Mouse (Mus musculus) forebrain, postnatal 0 days (tissue): ENCODE measurements around the gene Ppil1. TPM values are rescaled to one million over a fixed set of nuclear protein-coding genes. Genes with fewer than 3 reads are reported as not detected.
"Not testable (repeated sequence)": the region's sequence is repeated elsewhere in the genome, so short reads cannot be mapped to it uniquely, and the experiment has no call there.

ENCODE experiments used
- ATAC-seq: fragments of 200-750 bp; cut with Nextera tagmentation; 2 replicates; pipeline ENCODE4 v1.8.0; 2017; ENCODE audit warnings: mild to moderate bottlenecking, moderate library complexity
- DNase-seq: peaks from one replicate; pipeline ENCODE4 v3.0.0-alpha.2; 2015
- H3K27ac ChIP-seq: fragments of 300-500 bp; sonication (generic); 2 replicates; pipeline ENCODE4 v1.5.1; 2014; ENCODE audit warnings: low read depth, mild to moderate bottlenecking, antibody characterized with exemption, low read length, moderate library complexity, mixed read lengths
- H3K27me3 ChIP-seq: fragments of 300-500 bp; sonication (generic); 2 replicates; pipeline ENCODE4 v1.6.1; 2014; ENCODE audit warnings: mild to moderate bottlenecking, low read length, mixed read lengths; ENCODE audit not compliant: insufficient read depth
- H3K36me3 ChIP-seq: fragments of 300-500 bp; sonication (generic); 2 replicates; pipeline ENCODE4 v1.6.1; 2014; ENCODE audit warnings: mild to moderate bottlenecking, moderate library complexity; ENCODE audit not compliant: insufficient read depth
- H3K4me1 ChIP-seq: fragments of 300-500 bp; sonication (generic); 2 replicates; pipeline ENCODE4 v1.6.1; 2014; ENCODE audit warnings: antibody characterized with exemption; ENCODE audit not compliant: insufficient read depth
- H3K4me2 ChIP-seq: fragments of 300-500 bp; sonication (generic); 2 replicates; pipeline ENCODE4 v1.6.1; 2014; ENCODE audit warnings: low read depth, mild to moderate bottlenecking, moderate library complexity
- H3K4me3 ChIP-seq: fragments of 300-500 bp; sonication (generic); 2 replicates; pipeline ENCODE4 v1.5.1; 2014; ENCODE audit warnings: low read depth, low read length, mixed read lengths
- H3K9ac ChIP-seq: fragments of 300-500 bp; sonication (generic); 2 replicates; pipeline ENCODE4 v1.6.1; 2014; ENCODE audit warnings: mild to moderate bottlenecking
- H3K9me3 ChIP-seq: fragments of 300-500 bp; sonication (generic); 2 replicates; pipeline ENCODE4 v1.6.1; 2016; ENCODE audit warnings: low read length
- CTCF ChIP-seq: sonication (generic); IDR thresholded peaks from 2 replicates; pipeline ENCODE4 v1.5.1; 2016; ENCODE audit warnings: antibody characterized with exemption, control low read depth, low read depth
- WGBS: fragments of 180-500 bp; shearing (Covaris S2); extraction: QIAGEN DNeasy Blood & Tissue Kit; methylation state at CpG from one replicate; pipeline ENCODE4 v1.1.7; 2014; 5-methylcytosine and 5-hydroxymethylcytosine counted together
- polyA plus RNA-seq: library from polyadenylated mRNA; unstranded; fragments of >200 nt; fragmentation: Nextera tagmentation; extraction: Ambion mirVana; gene quantifications from 2 replicates; pipeline ENCODE4 v1.2.1, GENCODE M21; 2015
- total RNA-seq: library from RNA; depleted of rRNA; stranded (reverse); fragments of >200 nt; gene quantifications from 2 replicates; pipeline ENCODE4 v1.2.3, GENCODE M21; 2014

The Ppil1 gene
- total and polyA plus RNA-seq, 2 experiments from 2014 or later, result 67.8 to 103 TPM

DNA sequence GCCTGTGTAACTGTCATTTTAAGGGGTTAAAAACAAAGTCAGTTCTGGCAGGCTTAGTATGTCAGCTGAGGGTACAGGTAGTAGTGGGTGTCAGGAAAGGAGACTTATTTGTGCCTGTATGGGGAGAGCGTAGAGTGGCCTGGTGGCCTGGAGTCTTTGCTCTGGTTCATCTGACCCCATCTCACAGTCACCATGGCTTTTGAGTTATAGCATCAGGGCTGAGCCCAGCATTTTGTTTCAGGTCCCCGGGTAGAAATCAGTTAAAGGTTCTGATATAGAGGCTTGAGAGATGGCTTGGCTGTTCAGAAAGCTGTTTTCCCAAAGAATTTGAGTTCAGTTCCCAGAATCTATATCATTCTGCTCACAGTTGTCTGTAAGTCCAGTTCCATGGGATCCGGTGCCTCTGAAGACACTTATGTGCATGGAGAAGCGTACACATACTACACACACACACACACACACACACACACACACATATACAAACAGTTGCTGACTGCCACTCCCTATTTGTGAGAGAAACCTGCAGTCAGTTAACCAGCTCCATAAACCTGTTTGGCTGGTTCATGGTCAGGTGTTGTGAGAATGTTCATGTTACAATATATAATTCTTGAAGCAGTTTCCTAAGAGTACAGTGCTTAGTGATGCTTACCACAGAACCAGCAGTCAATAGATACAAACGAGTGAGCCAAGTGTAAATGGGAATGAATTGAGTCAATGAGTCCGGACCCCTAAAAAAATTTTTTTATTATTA, 4.1 kb upstream of the Ppil1 start:
- 63% methylated on average over 6 of the region's 6 CpGs for WGBS
- H3K4me2 ChIP-seq, result peak overlapping the region; percentile 72
- peak overlapping the region; percentile 90 for H3K9ac ChIP-seq
- ATAC-seq, result no peak
- no peak for DNase-seq
- peak overlapping the region; percentile 54; the same call in 1 of the 2 replicates for H3K27ac ChIP-seq
- H3K36me3 ChIP-seq, result no peaks in the 10 kb centered on the region
- no peaks in the 10 kb centered on the region for H3K27me3 ChIP-seq
- TF ChIP-seq CTCF, result no peak
- H3K9me3 ChIP-seq, result no peaks in the 10 kb centered on the region
- H3K4me3 ChIP-seq, result peak overlapping the region; percentile 93
- peaks cover 19% of the 10 kb centered on the region for H3K4me1 ChIP-seq

DNA sequence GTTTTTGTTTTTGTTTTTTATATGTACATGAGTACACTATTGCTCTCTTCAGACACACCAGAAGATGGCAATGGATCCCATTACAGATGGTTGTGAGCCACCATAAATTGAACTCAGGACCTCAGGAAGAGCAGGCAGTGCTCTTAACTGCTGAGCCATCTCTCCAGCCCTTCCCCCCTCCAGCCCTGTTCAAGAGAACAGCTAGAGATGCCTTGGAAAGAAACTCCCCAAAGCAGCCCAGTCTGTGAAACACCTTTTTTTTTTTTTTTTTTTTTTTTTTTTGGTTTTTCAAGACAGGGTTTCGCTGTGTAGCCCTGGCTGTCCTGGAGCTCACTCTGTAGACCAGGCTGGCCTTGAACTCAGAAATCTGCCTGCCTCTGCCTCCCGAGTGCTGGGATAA, 3.1 kb upstream of the Ppil1 start:
- H3K9ac ChIP-seq, H3K4me3 ChIP-seq, ATAC-seq, H3K27me3 ChIP-seq, DNase-seq, H3K36me3 ChIP-seq, H3K4me2 ChIP-seq, H3K9me3 ChIP-seq, H3K27ac ChIP-seq: not testable (repeated sequence)
- 87% methylated on average over 2 of the region's 2 CpGs for WGBS
- peaks cover 28% of the 10 kb centered on the region for H3K4me1 ChIP-seq

DNA sequence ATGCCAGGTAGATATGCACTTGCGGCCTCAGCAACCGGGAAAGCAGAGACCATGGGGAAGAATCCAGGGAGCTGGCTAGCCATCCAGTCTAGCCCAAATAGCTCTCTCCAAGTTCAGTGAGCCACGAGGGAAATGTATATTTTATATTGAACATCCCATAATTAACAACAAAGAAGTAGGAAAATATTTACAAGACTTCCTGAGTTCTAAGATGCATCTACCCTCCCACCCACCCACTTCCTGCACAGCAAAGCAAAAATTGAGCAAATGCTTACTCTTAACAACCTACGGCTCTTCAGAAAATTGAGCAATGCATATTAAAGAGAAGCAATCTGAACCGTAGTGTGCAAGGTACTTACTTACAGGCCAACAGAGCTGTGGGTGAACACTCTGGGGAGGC, 774 bp upstream of the Ppil1 start:
- H3K9ac ChIP-seq, result no peak overlapping the region
- DNase-seq (no peak), ATAC-seq (no peak)
- H3K27me3 ChIP-seq, result no peaks in the 10 kb centered on the region
- no peaks in the 10 kb centered on the region for H3K9me3 ChIP-seq
- peak overlapping the region; percentile 62; the same call in 1 of the 2 replicates for H3K4me2 ChIP-seq
- H3K36me3 ChIP-seq, result no peaks in the 10 kb centered on the region; the same call in 1 of the 2 replicates
- no peak overlapping the region for H3K4me3 ChIP-seq
- H3K4me1 ChIP-seq, result peaks cover 24% of the 10 kb centered on the region
- TF ChIP-seq CTCF, result no peak
- H3K27ac ChIP-seq, result peak overlapping the region; percentile 96; the same call in 1 of the 2 replicates
- WGBS, result 83% methylated on average over 5 of the region's 5 CpGs

DNA sequence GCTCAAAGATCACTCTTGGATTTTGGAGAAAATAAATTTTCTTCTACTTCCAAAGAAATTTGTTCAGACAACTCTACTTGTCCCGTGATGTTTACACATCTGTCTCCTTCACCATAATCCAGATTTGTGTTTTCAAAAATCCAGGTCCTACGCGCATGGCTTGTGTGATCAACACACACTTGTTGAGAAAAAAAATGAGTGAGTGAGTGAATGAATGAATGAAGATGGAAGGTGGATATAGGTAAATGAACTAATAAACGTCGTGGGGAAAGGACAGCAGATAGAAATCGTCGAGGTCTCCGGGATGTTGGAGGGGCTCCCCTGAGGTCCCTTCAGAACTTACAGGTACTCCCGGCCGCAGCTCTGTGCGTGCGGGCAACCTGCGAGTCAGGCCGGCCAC, 569 bp downstream of the Ppil1 start:
- Histone ChIP-seq H3K4me1 (peaks cover 19% of the 10 kb centered on the region), H3K36me3 (peaks cover under 1% of the 10 kb centered on the region), H3K27ac (peak overlapping the region; percentile 96), H3K4me2 (peak overlapping the region; percentile 62), H3K27me3 (no peaks in the 10 kb centered on the region), H3K4me3 (peak overlapping the region; percentile 67), H3K9ac (peak overlapping the region; percentile 70), H3K9me3 (no peaks in the 10 kb centered on the region)
- TF ChIP-seq CTCF, result no peak
- 1% methylated on average over 14 of the region's 14 CpGs for WGBS
- DNase-seq (no peak), ATAC-seq (peak; percentile 6; the same call in 1 of the 2 replicates)

DNA sequence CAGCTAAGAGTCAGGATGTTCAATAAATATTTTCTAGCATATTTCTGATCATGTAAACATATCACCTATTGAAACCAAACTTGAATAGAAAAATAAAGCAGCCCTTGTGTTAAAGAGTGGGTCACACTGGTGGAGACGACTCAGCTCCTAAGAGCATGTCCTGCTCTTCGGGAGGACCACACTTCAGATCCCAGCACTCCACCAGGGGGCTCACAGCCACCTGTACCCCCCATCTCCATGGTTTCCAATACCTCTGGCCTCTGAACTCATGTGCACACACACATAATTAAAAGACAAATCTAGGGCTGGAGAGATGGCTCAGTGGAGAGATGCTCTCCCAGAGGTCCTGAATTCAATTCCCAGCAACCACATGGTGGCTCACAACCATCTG, 1.7 kb downstream of the Ppil1 start:
- H3K4me3 ChIP-seq, result no peak overlapping the region
- DNase-seq (no peak), ATAC-seq (no peak)
- H3K27me3 ChIP-seq, result no peaks in the 10 kb centered on the region
- 0 out of 2 replicates have a peak overlapping the region, but pooled peaks have one; percentile 62 for H3K4me2 ChIP-seq
- H3K36me3 ChIP-seq, result peaks cover 5% of the 10 kb centered on the region
- no peaks in the 10 kb centered on the region for H3K9me3 ChIP-seq
- peak; percentile 27 for TF ChIP-seq CTCF
- WGBS, result 44% methylated on average over 2 of the region's 2 CpGs
- H3K27ac ChIP-seq, result no peak overlapping the region
- peaks cover 16% of the 10 kb centered on the region for H3K4me1 ChIP-seq
- H3K9ac ChIP-seq, result no peak overlapping the region

DNA sequence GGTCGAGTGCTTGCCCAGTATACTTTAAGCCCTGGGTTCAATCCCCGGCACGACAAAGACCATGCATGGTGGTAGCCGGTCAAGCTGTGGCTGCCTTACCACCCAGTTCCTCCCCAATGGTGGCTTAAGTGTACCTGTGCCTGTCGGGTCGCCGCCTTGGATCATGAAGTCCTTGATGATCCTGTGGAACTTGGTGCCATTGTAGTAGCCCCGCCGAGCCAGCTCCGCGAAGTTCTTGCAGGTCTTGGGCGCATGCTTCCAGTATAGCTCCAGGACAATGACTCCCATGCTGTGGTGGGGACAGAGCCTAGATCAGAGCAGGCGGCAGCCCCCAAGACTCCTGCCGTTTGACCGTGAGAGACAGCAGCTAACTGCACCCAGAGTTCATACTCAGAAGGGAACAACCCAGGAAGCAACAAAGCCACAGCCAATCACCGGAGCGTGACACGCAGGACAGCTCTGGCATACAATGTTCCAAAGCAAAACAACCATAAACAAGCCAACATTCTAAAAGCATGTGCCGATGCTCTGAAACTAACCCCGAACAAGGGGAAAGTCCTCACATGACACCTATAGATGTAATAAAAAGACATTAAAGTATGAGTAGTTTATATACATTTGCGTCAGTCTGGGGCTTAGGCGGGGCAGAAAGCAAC, 2.3 kb downstream of the Ppil1 start:
- ATAC-seq (no peak), DNase-seq (no peak)
- H3K27ac ChIP-seq, result no peak overlapping the region
- H3K4me2 ChIP-seq, result no peak overlapping the region
- WGBS, result 88% methylated on average over 22 of the region's 22 CpGs
- H3K4me3 ChIP-seq, result no peak overlapping the region
- H3K4me1 ChIP-seq, result peaks cover 16% of the 10 kb centered on the region
- TF ChIP-seq CTCF, result no peak
- no peak overlapping the region for H3K9ac ChIP-seq
- no peaks in the 10 kb centered on the region for H3K9me3 ChIP-seq
- peaks cover 9% of the 10 kb centered on the region for H3K36me3 ChIP-seq
- H3K27me3 ChIP-seq, result no peaks in the 10 kb centered on the region

DNA sequence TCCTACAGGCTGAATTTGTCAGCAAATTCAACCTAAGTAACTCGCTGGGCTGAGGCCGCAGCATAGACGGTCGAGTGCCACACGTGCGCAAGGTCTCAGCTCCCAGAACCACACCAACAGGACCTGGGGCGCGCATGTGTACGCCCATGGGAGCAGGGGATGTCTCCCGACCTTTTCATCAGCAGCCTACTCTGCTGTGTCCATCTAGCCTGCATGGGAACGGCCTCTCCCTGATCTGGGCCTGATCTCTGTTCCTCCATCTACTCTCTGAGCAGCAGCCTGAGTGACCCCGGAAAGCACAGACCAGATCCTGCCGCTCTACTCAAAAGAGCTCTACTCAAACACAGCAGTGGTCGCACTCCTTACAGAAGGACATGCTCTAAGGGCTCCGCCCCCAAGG, 3.5 kb downstream of the Ppil1 start:
- no peak for DNase-seq
- 88% methylated on average over 15 of the region's 15 CpGs for WGBS
- Histone ChIP-seq H3K9me3 (no peaks in the 10 kb centered on the region), H3K4me1 (peaks cover 16% of the 10 kb centered on the region), H3K36me3 (peaks cover 16% of the 10 kb centered on the region), H3K9ac (no peak overlapping the region), H3K27ac (no peak overlapping the region), H3K4me3 (no peak overlapping the region), H3K27me3 (no peaks in the 10 kb centered on the region), H3K4me2 (no peak overlapping the region)
- no peak for ATAC-seq
- TF ChIP-seq CTCF, result no peak
